ENCODE assay signal across 24 mouse cellular contexts in genomic region chr16:92743755-92744154, GRCm38 (mm10).
DNase-seq lines count a peak whose midpoint lies in the region; ATAC-seq and TF ChIP-seq lines count a peak whose summit lies in the region.
"Had no signal": no experiment of that assay in that cellular context is flagged by ENCODE, and none has a peak within 500 bp of the region (broad histone marks: within the 10 kb centered on the region; RNA-seq: fewer than 3 reads in every experiment).

No protein-coding gene starts in this region.

- peak overlapping the region; percentile 74 for H3K27ac ChIP-seq in lung, embryonic 16.5 days (ENCODE audit: low read length)
- H3K27ac ChIP-seq in kidney, embryonic 16.5 days (ENCODE audit: low read length) = no peak overlapping the region
- no peak overlapping the region for H3K27ac ChIP-seq in liver, postnatal 0 days (ENCODE audit: low read depth)
- H3K27ac ChIP-seq: heart, embryonic 10.5 days; hindbrain, embryonic 10.5 days; left cerebral cortex, adult 2 months; neural tube, embryonic 13.5 days had no signal

- WGBS in lung, embryonic 16.5 days = 56% methylated on average over 4 of the region's 4 CpGs
- 78% methylated on average over 4 of the region's 4 CpGs for WGBS in kidney, embryonic 16.5 days
- 66% methylated on average over 4 of the region's 4 CpGs for WGBS in liver, postnatal 0 days (ENCODE audit: insufficient replicate concordance)

- no peak overlapping the region for H3K4me2 ChIP-seq in lung, embryonic 16.5 days (ENCODE audit: low read depth, low read length)
- no peak overlapping the region for H3K4me2 ChIP-seq in kidney, embryonic 16.5 days (replicated peaks; ENCODE audit: low read depth, low read length)
- H3K4me2 ChIP-seq in liver, postnatal 0 days (ENCODE audit: low read depth, low read length) = no peak overlapping the region
- H3K4me2 ChIP-seq: liver, embryonic 11.5 days; midbrain, embryonic 11.5 days; neural tube, embryonic 13.5 days had no signal

- no peak for ATAC-seq in lung, embryonic 16.5 days (ENCODE audit: low read depth)
- peak; percentile 43 for ATAC-seq in activated CD4-positive, CD25-positive, alpha-beta regulatory T cell, adult 4 months
- ATAC-seq in megakaryocyte-erythroid progenitor cell, adult 5-6 weeks (replicated peaks; ENCODE audit: low FRiP score, low TSS enrichment, poor library complexity, severe bottlenecking) = 0 out of 2 replicates have a peak, but pooled peaks have one; percentile 29
- ATAC-seq in kidney, embryonic 16.5 days (ENCODE audit: low FRiP score, low TSS enrichment) = no peak
- no peak for ATAC-seq in liver, postnatal 0 days
- ATAC-seq: forebrain, postnatal 0 days; Patski had no signal

- no peaks in the 10 kb centered on the region for H3K27me3 ChIP-seq in lung, embryonic 16.5 days (ENCODE audit: control insufficient read depth, insufficient read depth, low read depth, low read length)
- no peaks in the 10 kb centered on the region for H3K27me3 ChIP-seq in kidney, embryonic 16.5 days (ENCODE audit: insufficient read depth, low read length)
- H3K27me3 ChIP-seq in liver, postnatal 0 days (ENCODE audit: insufficient read depth, low read length) = no peaks in the 10 kb centered on the region
- H3K27me3 ChIP-seq: neural tube, embryonic 13.5 days; Patski had no signal

- H3K9ac ChIP-seq in lung, embryonic 16.5 days (ENCODE audit: low read length) = no peak overlapping the region
- no peak overlapping the region for H3K9ac ChIP-seq in kidney, embryonic 16.5 days (replicated peaks; ENCODE audit: low read length)
- no peak overlapping the region for H3K9ac ChIP-seq in liver, postnatal 0 days (replicated peaks)
- H3K9ac ChIP-seq: forebrain, postnatal 0 days; neural tube, embryonic 13.5 days had no signal

- H3K4me3 ChIP-seq in lung, embryonic 16.5 days (ENCODE audit: low read length) = no peak overlapping the region
- H3K4me3 ChIP-seq in kidney, embryonic 16.5 days (ENCODE audit: low read length) = no peak overlapping the region
- no peak overlapping the region for H3K4me3 ChIP-seq in liver, postnatal 0 days (ENCODE audit: low read depth, low read length)
- H3K4me3 ChIP-seq: heart, embryonic 10.5 days; hindbrain, embryonic 10.5 days; left cerebral cortex, adult 2 months; neural tube, embryonic 13.5 days had no signal

- no peak for TF ChIP-seq EP300 in liver, postnatal 0 days (IDR thresholded peaks at IDR 0.05; ENCODE audit: low read depth)

- DNase-seq in lung, postnatal 25 days (ENCODE audit: low spot score) = no peak
- DNase-seq in thymus, postnatal 4 days = peak; percentile 54
- DNase-seq in liver, postnatal 0 days = no peak
- DNase-seq: adrenal gland, postnatal 10 days; B cell, adult 2 months; cerebellum, postnatal 25 days; embryo, embryonic 11 days; forebrain, postnatal 0 days; kidney, adult 2 months; kidney, postnatal 25 days; layer of hippocampus, adult 9-11 months; left cerebral cortex, postnatal 4 days; lung, postnatal 14 days had no signal

- H3K9me3 ChIP-seq in lung, embryonic 16.5 days (ENCODE audit: control insufficient read depth, low read length) = no peaks in the 10 kb centered on the region
- no peaks in the 10 kb centered on the region for H3K9me3 ChIP-seq in kidney, embryonic 16.5 days (ENCODE audit: low read length)
- no peaks in the 10 kb centered on the region for H3K9me3 ChIP-seq in liver, postnatal 0 days (ENCODE audit: low read length)
- H3K9me3 ChIP-seq: heart, embryonic 10.5 days; hindbrain, embryonic 10.5 days; neural tube, embryonic 13.5 days had no signal

- no peaks in the 10 kb centered on the region for H3K36me3 ChIP-seq in lung, embryonic 16.5 days (ENCODE audit: control insufficient read depth, insufficient read depth, low read length)
- no peaks in the 10 kb centered on the region for H3K36me3 ChIP-seq in kidney, embryonic 16.5 days (ENCODE audit: insufficient read depth, low read length)
- no peaks in the 10 kb centered on the region for H3K36me3 ChIP-seq in liver, postnatal 0 days (replicated peaks; ENCODE audit: insufficient read depth, low read length)
- H3K36me3 ChIP-seq: heart, embryonic 10.5 days; hindbrain, embryonic 10.5 days; neural tube, embryonic 13.5 days had no signal

- TF ChIP-seq CTCF in liver, postnatal 0 days (IDR thresholded peaks at IDR 0.05; ENCODE audit: low read depth) = no peak

- peaks cover 11% of the 10 kb centered on the region; the same call in 1 of the 2 replicates for H3K4me1 ChIP-seq in lung, embryonic 16.5 days (replicated peaks; ENCODE audit: control insufficient read depth, insufficient read depth, low read length)
- no peaks in the 10 kb centered on the region for H3K4me1 ChIP-seq in kidney, embryonic 16.5 days (ENCODE audit: insufficient read depth, low read length)
- H3K4me1 ChIP-seq in liver, postnatal 0 days (ENCODE audit: insufficient read depth) = no peaks in the 10 kb centered on the region

Comparison
In these comparisons a context has a peak if more than half of its experiments do, and no peak if none do; other contexts are left out.
1. ATAC-seq: peak in activated CD4-positive, CD25-positive, alpha-beta regulatory T cell, adult 4 months (single experiment) and megakaryocyte-erythroid progenitor cell, adult 5-6 weeks (single experiment); none in lung, embryonic 16.5 days (single experiment), kidney, embryonic 16.5 days (single experiment) and liver, postnatal 0 days (single experiment).